Mouse (Mus musculus) liver, embryonic 16.5 days (tissue): ENCODE results near the gene Cyp2t4. TPM values are rescaled to one million over a fixed set of nuclear protein-coding genes. Genes with fewer than 3 reads are reported as not detected.
A peak's percentile ranks its signal among the peaks of the same experiment; 100 is the strongest.

ENCODE experiments used
- ATAC-seq: fragments of 200-750 bp; cut with Nextera tagmentation; 2 replicates; pipeline ENCODE4 v1.8.0; 2017; ENCODE audit warnings: low read depth, mild to moderate bottlenecking, moderate number of reproducible peaks, moderate library complexity
- H3K27ac ChIP-seq: fragments of 300-500 bp; sonication (generic); 2 replicates; pipeline ENCODE4 v1.5.1; 2014; ENCODE audit warnings: mild to moderate bottlenecking, low read length
- H3K27me3 ChIP-seq: fragments of 300-500 bp; sonication (generic); 2 replicates; pipeline ENCODE4 v1.6.1; 2014; ENCODE audit warnings: low read depth, low read length, mixed read lengths; ENCODE audit not compliant: control insufficient read depth, insufficient read depth
- H3K36me3 ChIP-seq: fragments of 300-500 bp; sonication (generic); 2 replicates; pipeline ENCODE4 v1.6.1; 2014; ENCODE audit warnings: mild to moderate bottlenecking; ENCODE audit not compliant: control insufficient read depth, insufficient read depth
- H3K4me1 ChIP-seq: fragments of 300-500 bp; sonication (generic); 2 replicates; pipeline ENCODE4 v1.6.1; 2014; ENCODE audit warnings: low read depth, low read length, mixed read lengths; ENCODE audit not compliant: control insufficient read depth
- H3K4me2 ChIP-seq: fragments of 300-500 bp; sonication (generic); 2 replicates; pipeline ENCODE4 v1.6.1; 2014; ENCODE audit warnings: low read depth, low read length, mixed read lengths
- H3K4me3 ChIP-seq: fragments of 300-500 bp; sonication (generic); 2 replicates; pipeline ENCODE4 v1.5.1; 2014; ENCODE audit warnings: low read depth, mild to moderate bottlenecking, low read length
- H3K9ac ChIP-seq: fragments of 300-500 bp; sonication (generic); 2 replicates; pipeline ENCODE4 v1.6.1; 2014; ENCODE audit warnings: low read depth, low read length
- H3K9me3 ChIP-seq: fragments of 300-500 bp; sonication (generic); replicated peaks from 2 replicates; pipeline ENCODE4 v1.6.1; 2016; ENCODE audit warnings: low read length; ENCODE audit not compliant: control insufficient read depth
- WGBS: fragments of 180-500 bp; shearing (Covaris S2); extraction: QIAGEN DNeasy Blood & Tissue Kit; methylation state at CpG from one replicate; pipeline ENCODE4 v1.1.7; 2014; ENCODE audit not compliant: insufficient replicate concordance; 5-methylcytosine and 5-hydroxymethylcytosine counted together
- polyA plus RNA-seq: library from polyadenylated mRNA; unstranded; fragments of >200 nt; fragmentation: Nextera tagmentation; extraction: Ambion mirVana; gene quantifications from 2 replicates; pipeline ENCODE4 v1.2.1, GENCODE M21; 2015

Gene Cyp2t4
- polyA plus RNA-seq, 1 experiment from 2014 or later: not detected

DNA sequence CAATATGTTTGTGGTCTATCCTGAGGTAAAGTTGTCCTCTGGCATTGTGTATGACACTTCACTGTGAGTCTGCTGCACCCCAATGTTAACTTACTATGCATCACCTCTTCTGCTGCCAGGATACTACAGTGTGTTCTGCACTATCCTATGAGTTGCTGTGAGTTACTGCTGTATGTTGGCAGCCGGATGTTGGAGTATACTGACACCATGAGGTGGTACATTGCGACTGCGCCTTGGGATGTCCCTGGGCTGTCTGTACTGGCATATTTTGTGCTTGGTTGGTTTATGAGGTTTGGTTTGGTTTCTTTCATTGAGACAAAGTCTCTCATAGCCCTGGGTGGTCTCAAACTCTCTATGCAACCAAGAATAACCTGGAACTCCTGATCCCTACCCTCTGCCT is 25.4 kb upstream of the Cyp2t4 start:
- ATAC-seq: 0 out of 2 replicates have a peak, but pooled peaks have one; percentile 37

DNA sequence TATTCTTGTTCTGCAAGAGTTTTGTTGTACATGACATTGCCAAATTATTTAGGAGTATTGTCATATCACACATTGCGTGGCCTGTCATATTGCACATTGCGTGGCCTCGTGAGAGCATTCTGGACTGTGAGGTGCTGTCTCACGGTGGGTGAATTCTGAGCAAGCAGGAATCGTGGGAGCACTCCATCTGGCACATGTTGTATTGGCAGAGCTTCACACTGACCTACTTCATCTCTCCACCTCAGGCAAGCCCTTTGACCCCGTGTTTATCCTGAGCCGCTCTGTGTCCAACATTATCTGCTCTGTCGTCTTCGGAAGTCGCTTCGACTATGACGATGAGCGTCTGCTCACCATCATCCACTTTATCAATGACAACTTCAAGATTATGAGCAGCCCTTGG is 24.6 kb upstream of the Cyp2t4 start:
- Histone ChIP-seq H3K9ac (no peak overlapping the region), H3K36me3 (no peaks in the 10 kb centered on the region), H3K27ac (no peak overlapping the region), H3K4me2 (no peak overlapping the region), H3K4me1 (no peaks in the 10 kb centered on the region; the same call in none of the 2 replicates), H3K9me3 (no peaks in the 10 kb centered on the region), H3K4me3 (no peak overlapping the region), H3K27me3 (no peaks in the 10 kb centered on the region)
- no peak for ATAC-seq
- 77% methylated on average over 13 of the region's 13 CpGs for WGBS

More for the DNA sequence above, 25.4 kb upstream of the Cyp2t4 start:
- Histone ChIP-seq H3K9ac (no peak overlapping the region), H3K9me3 (no peaks in the 10 kb centered on the region), H3K27ac (no peak overlapping the region), H3K36me3 (no peaks in the 10 kb centered on the region), H3K4me3 (no peak overlapping the region), H3K4me1 (no peaks in the 10 kb centered on the region; the same call in none of the 2 replicates), H3K27me3 (no peaks in the 10 kb centered on the region), H3K4me2 (no peak overlapping the region)
- 38% methylated on average over 3 of the region's 3 CpGs for WGBS

GRCm38 (mm10) chr7:27129811-27130210 is 23.7 kb upstream of the Cyp2t4 start:
- Histone ChIP-seq H3K4me3 (no peak overlapping the region), H3K4me1 (no peaks in the 10 kb centered on the region; the same call in none of the 2 replicates), H3K9me3 (no peaks in the 10 kb centered on the region), H3K27ac (no peak overlapping the region), H3K36me3 (no peaks in the 10 kb centered on the region), H3K27me3 (no peaks in the 10 kb centered on the region), H3K4me2 (no peak overlapping the region), H3K9ac (no peak overlapping the region)
- whole genome bisulfite sequencing: 68% methylated on average over 12 of the region's 12 CpGs
- no peak for ATAC-seq

DNA sequence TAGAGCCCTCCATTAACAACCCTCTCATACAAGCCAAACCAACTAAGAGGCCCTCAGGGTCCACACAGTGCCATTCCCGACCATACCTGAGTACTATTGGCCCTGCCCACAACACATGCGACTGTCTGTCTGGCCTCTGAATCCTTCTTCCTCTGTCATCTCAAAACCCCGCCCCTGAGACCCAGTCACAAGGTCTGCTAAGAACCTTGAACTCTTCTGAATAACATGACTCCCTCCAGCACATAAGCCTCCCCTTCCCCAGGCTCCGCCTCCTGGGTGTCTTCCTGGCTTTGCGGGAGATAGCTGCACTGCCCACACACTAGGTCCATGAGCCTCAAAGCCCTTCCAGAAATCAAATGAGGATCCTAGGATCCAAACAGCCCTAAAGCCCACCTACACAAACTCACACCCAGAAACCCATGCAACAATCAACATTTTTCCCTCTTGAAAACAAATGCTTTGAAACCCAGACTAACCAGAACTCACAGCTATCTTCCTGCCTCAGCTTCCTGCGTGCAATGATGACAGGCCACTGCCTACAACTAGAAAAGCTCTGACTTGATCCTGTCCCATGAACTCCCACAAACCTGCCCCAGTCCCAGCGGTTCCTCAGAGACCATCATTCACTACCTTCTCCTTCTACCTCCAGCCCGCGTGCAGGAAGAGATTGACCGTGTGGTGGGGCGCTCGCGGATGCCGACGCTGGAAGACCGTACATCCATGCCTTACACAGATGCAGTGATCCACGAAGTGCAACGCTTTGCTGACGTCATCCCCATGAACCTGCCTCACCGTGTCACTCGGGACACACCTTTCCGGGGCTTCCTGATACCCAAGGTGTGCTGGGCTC is 22.8 kb upstream of the Cyp2t4 start:
- ATAC-seq: no peak

DNA sequence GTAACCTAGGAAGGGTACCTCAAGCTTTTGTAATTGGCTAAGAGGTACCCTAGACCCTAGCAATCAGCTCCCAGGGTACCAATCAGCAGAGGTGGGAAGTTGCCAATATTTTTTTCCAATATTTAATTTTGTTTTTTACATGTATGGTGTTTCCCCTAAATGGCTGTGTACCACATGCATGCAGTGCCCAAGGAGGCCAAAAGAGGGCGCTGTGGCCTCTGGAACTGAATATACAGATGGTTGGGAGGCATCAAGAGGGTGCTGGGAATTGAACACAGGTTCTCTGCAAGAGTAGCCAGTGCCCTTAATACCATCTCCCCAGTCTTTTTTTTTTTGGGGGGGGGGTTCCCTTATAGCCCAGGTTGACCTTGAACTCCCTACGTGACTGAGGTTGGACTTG is 22.1 kb upstream of the Cyp2t4 start:
- no peaks in the 10 kb centered on the region for H3K27me3 ChIP-seq
- WGBS: 46% methylated on average over 2 of the region's 2 CpGs
- H3K4me3 ChIP-seq: no peak overlapping the region
- no peak overlapping the region for H3K9ac ChIP-seq
- no peaks in the 10 kb centered on the region for H3K36me3 ChIP-seq
- H3K4me2 ChIP-seq: no peak overlapping the region
- no peaks in the 10 kb centered on the region for H3K9me3 ChIP-seq
- H3K4me1 ChIP-seq: no peaks in the 10 kb centered on the region; the same call in none of the 2 replicates
- no peak overlapping the region for H3K27ac ChIP-seq
- no peak for ATAC-seq

More for the DNA sequence above, 22.8 kb upstream of the Cyp2t4 start:
- H3K36me3 ChIP-seq: no peaks in the 10 kb centered on the region
- H3K4me3 ChIP-seq: no peak overlapping the region
- no peak overlapping the region for H3K4me2 ChIP-seq
- H3K27ac ChIP-seq: no peak overlapping the region
- H3K27me3 ChIP-seq: no peaks in the 10 kb centered on the region
- no peaks in the 10 kb centered on the region for H3K9me3 ChIP-seq
- H3K4me1 ChIP-seq: no peaks in the 10 kb centered on the region; the same call in none of the 2 replicates
- H3K9ac ChIP-seq: no peak overlapping the region
- 76% methylated on average over 22 of the region's 22 CpGs for WGBS

GRCm38 (mm10) chr7:27132588-27132987 is 20.9 kb upstream of the Cyp2t4 start:
- 11% methylated on average over 10 of the region's 10 CpGs for WGBS
- Histone ChIP-seq H3K9ac (no peak overlapping the region), H3K9me3 (no peaks in the 10 kb centered on the region), H3K36me3 (no peaks in the 10 kb centered on the region), H3K4me1 (no peaks in the 10 kb centered on the region; the same call in none of the 2 replicates), H3K27me3 (no peaks in the 10 kb centered on the region), H3K4me2 (0 out of 2 replicates have a peak overlapping the region, but pooled peaks have one; percentile 1), H3K4me3 (no peak overlapping the region), H3K27ac (no peak overlapping the region)
- no peak for ATAC-seq

DNA sequence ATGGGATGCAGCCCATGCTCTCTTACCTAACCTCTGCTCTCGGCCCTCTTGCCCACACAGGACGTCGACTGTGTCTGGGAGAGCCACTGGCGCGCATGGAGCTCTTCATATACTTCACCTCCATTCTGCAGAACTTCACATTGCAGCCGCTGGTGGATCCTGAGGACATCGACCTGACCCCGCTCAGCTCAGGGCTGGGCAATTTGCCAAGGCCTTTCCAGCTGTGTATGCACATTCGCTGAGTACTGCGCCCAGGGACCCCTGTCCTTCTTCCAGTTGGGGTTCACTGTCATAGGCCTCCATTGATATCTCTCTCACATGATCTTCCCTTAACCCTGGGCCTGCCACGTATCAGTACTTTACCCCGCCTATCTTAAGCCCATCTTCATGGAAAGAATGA is 20.4 kb upstream of the Cyp2t4 start:
- Histone ChIP-seq H3K9ac (no peak overlapping the region), H3K9me3 (no peaks in the 10 kb centered on the region), H3K27ac (no peak overlapping the region), H3K36me3 (no peaks in the 10 kb centered on the region), H3K27me3 (no peaks in the 10 kb centered on the region), H3K4me3 (no peak overlapping the region), H3K4me2 (0 out of 2 replicates have a peak overlapping the region, but pooled peaks have one; percentile 1), H3K4me1 (no peaks in the 10 kb centered on the region; the same call in none of the 2 replicates)
- 50% methylated on average over 12 of the region's 12 CpGs for WGBS
- peak; percentile 66; the same call in 1 of the 2 replicates for ATAC-seq

- 59% methylated on average over 4 of the region's 4 CpGs for WGBS
- Histone ChIP-seq H3K9me3 (no peaks in the 10 kb centered on the region), H3K4me1 (no peaks in the 10 kb centered on the region; the same call in none of the 2 replicates), H3K9ac (no peak overlapping the region), H3K4me3 (no peak overlapping the region), H3K27ac (no peak overlapping the region), H3K27me3 (no peaks in the 10 kb centered on the region), H3K36me3 (no peaks in the 10 kb centered on the region), H3K4me2 (no peak overlapping the region)
- no peak for ATAC-seq
Measured at GRCm38 (mm10) chr7:27133757-27134156, 19.8 kb upstream of the Cyp2t4 start.

DNA sequence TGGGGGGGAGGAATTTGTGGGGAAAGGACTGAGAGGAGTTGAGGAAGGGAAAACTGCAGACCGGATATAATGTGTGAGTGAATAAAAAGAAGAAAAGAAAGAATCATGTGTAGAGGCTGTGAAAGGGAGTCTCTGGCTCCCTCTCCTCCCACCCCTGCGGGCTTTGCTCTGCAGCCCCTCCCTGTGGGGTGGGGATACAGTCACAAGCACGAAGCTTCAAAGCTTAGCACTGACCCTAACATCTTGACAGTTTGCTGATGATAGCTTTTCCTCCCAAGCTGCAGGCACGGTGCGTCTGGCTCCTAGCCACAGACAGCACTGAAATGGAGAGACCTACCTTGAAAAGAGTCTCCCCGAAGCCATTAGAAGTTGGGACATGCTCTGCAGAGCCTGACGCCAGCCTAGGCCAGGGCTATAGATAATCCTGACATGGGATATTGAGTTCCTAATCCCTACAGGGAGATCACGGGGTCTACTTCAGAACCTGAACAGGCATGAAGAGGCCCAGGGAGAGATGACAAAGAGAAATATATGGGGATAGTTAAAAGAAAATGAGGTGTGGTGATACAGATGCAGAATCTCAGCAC is 17.0 kb upstream of the Cyp2t4 start:
- 48% methylated on average over 8 of the region's 8 CpGs for WGBS
- Histone ChIP-seq H3K4me2 (no peak overlapping the region), H3K4me3 (no peak overlapping the region), H3K27ac (no peak overlapping the region), H3K36me3 (no peaks in the 10 kb centered on the region), H3K9ac (no peak overlapping the region), H3K27me3 (no peaks in the 10 kb centered on the region), H3K4me1 (no peaks in the 10 kb centered on the region; the same call in none of the 2 replicates), H3K9me3 (0 out of 2 replicates have a peak, but pooled peaks cover 2% of the 10 kb centered on the region)
- ATAC-seq: no peak
